In genomic region chr10:70119451-70119850, GRCm38 (mm10) we compare ENCODE assay signal across 7 mouse cellular contexts. TPM values are rescaled to one million over a fixed set of nuclear protein-coding genes. Genes with fewer than 3 reads are reported as not detected.
DNase-seq lines count a peak whose midpoint lies in the region; ATAC-seq lines count a peak whose summit lies in the region.

No protein-coding gene starts in this region.

- no peak overlapping the region for H3K4me2 ChIP-seq in kidney, embryonic 15.5 days
- H3K4me2 ChIP-seq in forebrain, embryonic 16.5 days (ENCODE audit: low read length) = no peak overlapping the region
- H3K4me2 ChIP-seq in midbrain, embryonic 13.5 days (replicated peaks) = peak overlapping the region; percentile 13; the same call in 1 of the 2 replicates

- no peak for ATAC-seq in kidney, embryonic 15.5 days (replicated peaks; ENCODE audit: low FRiP score)
- no peak for ATAC-seq in forebrain, embryonic 16.5 days
- ATAC-seq in midbrain, embryonic 13.5 days = no peak

- H3K36me3 ChIP-seq in kidney, embryonic 15.5 days = 0 out of 2 replicates have a peak, but pooled peaks cover 3% of the 10 kb centered on the region
- peaks cover 17% of the 10 kb centered on the region for H3K36me3 ChIP-seq in embryonic facial prominence, embryonic 10.5 days (replicated peaks)
- H3K36me3 ChIP-seq in forebrain, embryonic 16.5 days (ENCODE audit: control insufficient read depth, insufficient read depth) = no peaks in the 10 kb centered on the region
- no peaks in the 10 kb centered on the region for H3K36me3 ChIP-seq in midbrain, embryonic 13.5 days

- H3K27ac ChIP-seq in kidney, embryonic 15.5 days = peak overlapping the region; percentile 78
- peak overlapping the region; percentile 45; the same call in 1 of the 2 replicates for H3K27ac ChIP-seq in embryonic facial prominence, embryonic 10.5 days (replicated peaks)
- no peak overlapping the region for H3K27ac ChIP-seq in forebrain, embryonic 16.5 days (ENCODE audit: low read length)
- H3K27ac ChIP-seq in midbrain, embryonic 13.5 days = peak overlapping the region; percentile 69

- WGBS in kidney, embryonic 15.5 days = 22% methylated on average over 9 of the region's 9 CpGs
- WGBS in embryonic facial prominence, embryonic 10.5 days = 47% methylated on average over 9 of the region's 9 CpGs
- whole genome bisulfite sequencing in forebrain, embryonic 16.5 days = 28% methylated on average over 9 of the region's 9 CpGs
- 15% methylated on average over 9 of the region's 9 CpGs for WGBS in midbrain, embryonic 13.5 days

- H3K9ac ChIP-seq in kidney, embryonic 15.5 days = 0 out of 2 replicates have a peak overlapping the region, but pooled peaks have one; percentile 7
- H3K9ac ChIP-seq in forebrain, embryonic 16.5 days (replicated peaks; ENCODE audit: low read depth, low read length) = peak overlapping the region; percentile 23
- H3K9ac ChIP-seq in midbrain, embryonic 13.5 days (replicated peaks) = peak overlapping the region; percentile 11; the same call in 1 of the 2 replicates

- H3K4me3 ChIP-seq in kidney, embryonic 15.5 days (replicated peaks) = no peak overlapping the region
- no peak overlapping the region for H3K4me3 ChIP-seq in embryonic facial prominence, embryonic 10.5 days
- no peak overlapping the region for H3K4me3 ChIP-seq in forebrain, embryonic 16.5 days (replicated peaks; ENCODE audit: low read length)
- no peak overlapping the region for H3K4me3 ChIP-seq in midbrain, embryonic 13.5 days (replicated peaks)

- no peak for DNase-seq in kidney, postnatal 25 days
- no peak for DNase-seq in embryonic facial prominence, embryonic 10.5 days (ENCODE audit: low spot score)
- DNase-seq in layer of hippocampus, postnatal 36 days = no peak
- DNase-seq in cerebellum, adult 9-11 months = no peak

- peaks cover 42% of the 10 kb centered on the region for H3K4me1 ChIP-seq in kidney, embryonic 15.5 days
- H3K4me1 ChIP-seq in embryonic facial prominence, embryonic 10.5 days = peaks cover 33% of the 10 kb centered on the region
- peaks cover 16% of the 10 kb centered on the region for H3K4me1 ChIP-seq in forebrain, embryonic 16.5 days (replicated peaks; ENCODE audit: control insufficient read depth, insufficient read depth, low read length)
- peaks cover 41% of the 10 kb centered on the region for H3K4me1 ChIP-seq in midbrain, embryonic 13.5 days (replicated peaks)

- H3K27me3 ChIP-seq in kidney, embryonic 15.5 days = no peaks in the 10 kb centered on the region
- no peaks in the 10 kb centered on the region for H3K27me3 ChIP-seq in embryonic facial prominence, embryonic 10.5 days (replicated peaks; ENCODE audit: low read depth, poor library complexity, severe bottlenecking)
- H3K27me3 ChIP-seq in forebrain, embryonic 16.5 days (replicated peaks; ENCODE audit: control insufficient read depth, insufficient read depth, low read length) = no peaks in the 10 kb centered on the region
- no peaks in the 10 kb centered on the region for H3K27me3 ChIP-seq in midbrain, embryonic 13.5 days

- no peaks in the 10 kb centered on the region; the same call in 1 of the 2 replicates for H3K9me3 ChIP-seq in kidney, embryonic 15.5 days (replicated peaks)
- no peaks in the 10 kb centered on the region for H3K9me3 ChIP-seq in embryonic facial prominence, embryonic 10.5 days
- no peaks in the 10 kb centered on the region for H3K9me3 ChIP-seq in forebrain, embryonic 16.5 days (ENCODE audit: control insufficient read depth, low read length)
- H3K9me3 ChIP-seq in midbrain, embryonic 13.5 days = no peaks in the 10 kb centered on the region

RNA-seq across cellular contexts. Expression of gene Ccdc6, which starts 22.5 kb away (rescaled TPM):
- polyA plus RNA-seq in kidney, embryonic 15.5 days (2015; fragmentation: Nextera tagmentation; extraction: Ambion mirVana) = 22.5 and 22.9 TPM in 2 replicates
- polyA plus RNA-seq in embryonic facial prominence, embryonic 10.5 days (2016; fragmentation: Nextera tagmentation; extraction: Ambion mirVana) = 19.6 and 19.9 TPM in 2 replicates
- polyA plus RNA-seq in forebrain, embryonic 16.5 days (2015; fragmentation: Nextera tagmentation; extraction: Ambion mirVana) = 16.1 and 18.1 TPM in 2 replicates
- 21.1 and 21.7 TPM in 2 replicates for polyA plus RNA-seq in midbrain, embryonic 13.5 days (2015; fragmentation: Nextera tagmentation; extraction: Ambion mirVana)
- total RNA-seq in layer of hippocampus, postnatal 36 days (2021) = 10 to 100 TPM; 66.5 to 69.0 TPM
